Comparison of ENCODE assay signal across 9 mouse cellular contexts in genomic region chr1:174172605-174173004, GRCm38 (mm10). TPM values are rescaled to one million over a fixed set of nuclear protein-coding genes. Genes with fewer than 3 reads are reported as not detected.
DNase-seq lines count a peak whose midpoint lies in the region; ATAC-seq lines count a peak whose summit lies in the region.
"Had no signal": no experiment of that assay in that cellular context is flagged by ENCODE, and none has a peak within 500 bp of the region (broad histone marks: within the 10 kb centered on the region; RNA-seq: fewer than 3 reads in every experiment).

Gene Spta1, plus strand, starts transcription at chr1:174172776.

- no peaks in the 10 kb centered on the region for H3K27me3 ChIP-seq in neural tube, embryonic 11.5 days (ENCODE audit: control insufficient read depth, insufficient read depth, low read length)
- H3K27me3 ChIP-seq in neural tube, embryonic 15.5 days (replicated peaks): no peaks in the 10 kb centered on the region
- H3K27me3 ChIP-seq in embryonic facial prominence, embryonic 11.5 days (ENCODE audit: control insufficient read depth, insufficient read depth, low read length): no peaks in the 10 kb centered on the region

- no peaks in the 10 kb centered on the region for H3K36me3 ChIP-seq in neural tube, embryonic 11.5 days (ENCODE audit: control insufficient read depth, insufficient read depth, low read length)
- no peaks in the 10 kb centered on the region for H3K36me3 ChIP-seq in neural tube, embryonic 15.5 days
- no peaks in the 10 kb centered on the region for H3K36me3 ChIP-seq in embryonic facial prominence, embryonic 11.5 days (replicated peaks; ENCODE audit: control insufficient read depth, insufficient read depth, low read depth, low read length)

- H3K9ac ChIP-seq in neural tube, embryonic 11.5 days (ENCODE audit: low read length): no peak within 1 kb of the TSS
- H3K9ac ChIP-seq in neural tube, embryonic 15.5 days (replicated peaks): no peak within 1 kb of the TSS
- no peak within 1 kb of the TSS for H3K9ac ChIP-seq in embryonic facial prominence, embryonic 11.5 days (replicated peaks; ENCODE audit: low read length)

- H3K4me2 ChIP-seq in neural tube, embryonic 11.5 days (ENCODE audit: low read depth): no peak within 1 kb of the TSS
- no peak within 1 kb of the TSS for H3K4me2 ChIP-seq in neural tube, embryonic 15.5 days
- no peak within 1 kb of the TSS for H3K4me2 ChIP-seq in embryonic facial prominence, embryonic 11.5 days (ENCODE audit: low read depth, low read length)

- 39% methylated on average over 3 of the region's 3 CpGs for WGBS in neural tube, embryonic 11.5 days
- 35% methylated on average over 3 of the region's 3 CpGs for WGBS in neural tube, embryonic 15.5 days
- WGBS in embryonic facial prominence, embryonic 11.5 days: 34% methylated on average over 3 of the region's 3 CpGs

- intact Hi-C loops in heart, postnatal 36 days (cut with DNase I): no loop called here
- intact Hi-C loops in gastrocnemius, postnatal 14 days (cut with DNase I; ENCODE audit: low total_unique reads): no loop called here

- peak; percentile 20 for DNase-seq in neural tube, embryonic 11.5 days (ENCODE audit: low spot score)
- DNase-seq in embryonic facial prominence, embryonic 11.5 days (ENCODE audit: low spot score): peak; percentile 4
- DNase-seq in heart, postnatal 36 days: peak; percentile 4 to 29
- DNase-seq in spleen, postnatal 4 days (ENCODE audit: low spot score in 2 of 2): peak; percentile 74 to 78
- DNase-seq in gastrocnemius, postnatal 14 days: no peak
- DNase-seq in T-cell, adult 2 months (ENCODE audit: low spot score): no peak
- DNase-seq in right cerebral cortex, postnatal 10 days (ENCODE audit: low spot score in 2 of 2): no peak
- DNase-seq: midbrain, embryonic 14.5 days had no signal

- H3K27ac ChIP-seq in neural tube, embryonic 11.5 days (ENCODE audit: low read depth, low read length): no peak within 1 kb of the TSS
- H3K27ac ChIP-seq in neural tube, embryonic 15.5 days (replicated peaks): no peak within 1 kb of the TSS
- no peak within 1 kb of the TSS for H3K27ac ChIP-seq in embryonic facial prominence, embryonic 11.5 days (replicated peaks; ENCODE audit: low read depth, low read length)

- no peak for ATAC-seq in neural tube, embryonic 11.5 days (ENCODE audit: insufficient read depth, low FRiP score, low TSS enrichment)
- no peak for ATAC-seq in neural tube, embryonic 15.5 days (ENCODE audit: low FRiP score)
- no peak for ATAC-seq in embryonic facial prominence, embryonic 11.5 days (replicated peaks; ENCODE audit: insufficient number of reproducible peaks, low FRiP score, low TSS enrichment, low read depth)

- H3K9me3 ChIP-seq in neural tube, embryonic 11.5 days (ENCODE audit: control insufficient read depth, low read length): no peaks in the 10 kb centered on the region
- no peaks in the 10 kb centered on the region for H3K9me3 ChIP-seq in neural tube, embryonic 15.5 days (replicated peaks)
- H3K9me3 ChIP-seq in embryonic facial prominence, embryonic 11.5 days (replicated peaks; ENCODE audit: control insufficient read depth, low read length): no peaks in the 10 kb centered on the region

- no peaks in the 10 kb centered on the region for H3K4me1 ChIP-seq in neural tube, embryonic 11.5 days (ENCODE audit: control insufficient read depth, insufficient read depth, low read length)
- H3K4me1 ChIP-seq in neural tube, embryonic 15.5 days: no peaks in the 10 kb centered on the region
- H3K4me1 ChIP-seq in embryonic facial prominence, embryonic 11.5 days (ENCODE audit: control insufficient read depth, insufficient read depth, low read length): no peaks in the 10 kb centered on the region

- H3K4me3 ChIP-seq in neural tube, embryonic 11.5 days (ENCODE audit: low read depth, low read length): no peak within 1 kb of the TSS
- H3K4me3 ChIP-seq in neural tube, embryonic 15.5 days (replicated peaks): no peak within 1 kb of the TSS
- no peak within 1 kb of the TSS for H3K4me3 ChIP-seq in embryonic facial prominence, embryonic 11.5 days (ENCODE audit: low read depth, low read length)

RNA-seq across cellular contexts. Expression of gene Spta1, which starts in this region (rescaled TPM):
- polyA plus RNA-seq in neural tube, embryonic 11.5 days (2014; fragmentation: Nextera tagmentation; extraction: Ambion mirVana): 2.5 TPM in 2 replicates
- polyA plus RNA-seq in neural tube, embryonic 15.5 days (2015; fragmentation: Nextera tagmentation; extraction: Ambion mirVana): 0.06 and 0.20 TPM in 2 replicates
- polyA plus RNA-seq in embryonic facial prominence, embryonic 11.5 days (2014; fragmentation: Nextera tagmentation; extraction: Ambion mirVana): 2.0 and 2.4 TPM in 2 replicates
- 10 to 100 TPM in 1 of 2 experiments, 1 to 10 TPM in 1; 9.2 to 12.0 TPM for total RNA-seq in heart, postnatal 36 days (2021)
- under 1 TPM; 0.33 to 0.35 TPM for total RNA-seq in gastrocnemius, postnatal 14 days (2021)

Comparison
In these comparisons a context has a peak if more than half of its experiments do, and no peak if none do; other contexts are left out.
1. RNA of gene Spta1 (total RNA-seq): 9.2 to 12.0 TPM in heart, postnatal 36 days; 0.33 to 0.35 TPM in gastrocnemius, postnatal 14 days; every median in the first group is over 4 times any median in the second.
2. DNase-seq: peak in neural tube, embryonic 11.5 days (single experiment), embryonic facial prominence, embryonic 11.5 days (single experiment), heart, postnatal 36 days (2 of 2) and spleen, postnatal 4 days (2 of 2); none in gastrocnemius, postnatal 14 days (single experiment), T-cell, adult 2 months (single experiment) and right cerebral cortex, postnatal 10 days (0 of 2).